Mouse (Mus musculus): ENCODE results near the gene Tbc1d2. TPM values are rescaled to one million over a fixed set of nuclear protein-coding genes. Genes with fewer than 3 reads are reported as not detected.

Tbc1d2 gene
- polyA plus RNA-seq, 1 experiment from 2014 or later: 0.47 TPM

GRCm38 (mm10) chr4:46572616-46573015, 77.4 kb downstream of the Tbc1d2 start:
- no peak overlapping the region for H3K9ac ChIP-seq (ENCODE audit: low read length)
- DNase-seq (ENCODE audit: low spot score): no peak
- no peaks in the 10 kb centered on the region for H3K27me3 ChIP-seq (replicated peaks; ENCODE audit: control insufficient read depth, insufficient read depth, low read length)
- H3K4me2 ChIP-seq (ENCODE audit: low read length): no peak overlapping the region
- H3K4me1 ChIP-seq (ENCODE audit: control insufficient read depth, insufficient read depth, low read length): no peaks in the 10 kb centered on the region
- H3K27ac ChIP-seq (ENCODE audit: low read depth, low read length): no peak overlapping the region
- WGBS: 78% methylated on average over 4 of the region's 4 CpGs
- H3K9me3 ChIP-seq (replicated peaks; ENCODE audit: control insufficient read depth, low read length): no peaks in the 10 kb centered on the region
- ATAC-seq: no peak
- no peaks in the 10 kb centered on the region for H3K36me3 ChIP-seq (ENCODE audit: control insufficient read depth, insufficient read depth, low read length)
- no peak overlapping the region for H3K4me3 ChIP-seq (ENCODE audit: low read depth, low read length)

GRCm38 (mm10) chr4:46571744-46572143, 78.3 kb downstream of the Tbc1d2 start:
- no peaks in the 10 kb centered on the region for H3K27me3 ChIP-seq (replicated peaks; ENCODE audit: control insufficient read depth, insufficient read depth, low read length)
- no peaks in the 10 kb centered on the region for H3K9me3 ChIP-seq (replicated peaks; ENCODE audit: control insufficient read depth, low read length)
- no peak overlapping the region for H3K4me2 ChIP-seq (ENCODE audit: low read length)
- DNase-seq (ENCODE audit: low spot score): no peak
- no peak overlapping the region for H3K27ac ChIP-seq (ENCODE audit: low read depth, low read length)
- 87% methylated on average over 9 of the region's 9 CpGs for WGBS
- no peak overlapping the region for H3K4me3 ChIP-seq (ENCODE audit: low read depth, low read length)
- no peak overlapping the region for H3K9ac ChIP-seq (ENCODE audit: low read length)
- ATAC-seq: no peak
- H3K4me1 ChIP-seq (ENCODE audit: control insufficient read depth, insufficient read depth, low read length): no peaks in the 10 kb centered on the region
- H3K36me3 ChIP-seq (ENCODE audit: control insufficient read depth, insufficient read depth, low read length): no peaks in the 10 kb centered on the region

- H3K36me3 ChIP-seq (ENCODE audit: control insufficient read depth, insufficient read depth, low read length): no peaks in the 10 kb centered on the region
- 17% methylated on average over 5 of the region's 5 CpGs for WGBS
- no peaks in the 10 kb centered on the region for H3K9me3 ChIP-seq (replicated peaks; ENCODE audit: control insufficient read depth, low read length)
- H3K9ac ChIP-seq (ENCODE audit: low read length): no peak overlapping the region
- no peak overlapping the region for H3K4me3 ChIP-seq (ENCODE audit: low read depth, low read length)
- DNase-seq (ENCODE audit: low spot score) (peak; percentile 74), ATAC-seq (peak; percentile 73)
- no peaks in the 10 kb centered on the region for H3K4me1 ChIP-seq (ENCODE audit: control insufficient read depth, insufficient read depth, low read length)
- H3K4me2 ChIP-seq (ENCODE audit: low read length): no peak overlapping the region
- H3K27ac ChIP-seq (ENCODE audit: low read depth, low read length): peak overlapping the region; percentile 36; the same call in 1 of the 2 replicates
- H3K27me3 ChIP-seq (replicated peaks; ENCODE audit: control insufficient read depth, insufficient read depth, low read length): no peaks in the 10 kb centered on the region
These were observed 80.3 kb downstream of the Tbc1d2 start for GRCm38 (mm10) chr4:46569671-46570070.

- WGBS: 89% methylated on average over 8 of the region's 8 CpGs
- no peak overlapping the region for H3K4me3 ChIP-seq (ENCODE audit: low read depth, low read length)
- DNase-seq (ENCODE audit: low spot score) (no peak), ATAC-seq (no peak)
- no peaks in the 10 kb centered on the region for H3K36me3 ChIP-seq (ENCODE audit: control insufficient read depth, insufficient read depth, low read length)
- no peaks in the 10 kb centered on the region for H3K9me3 ChIP-seq (replicated peaks; ENCODE audit: control insufficient read depth, low read length)
- no peaks in the 10 kb centered on the region for H3K4me1 ChIP-seq (ENCODE audit: control insufficient read depth, insufficient read depth, low read length)
- no peak overlapping the region for H3K9ac ChIP-seq (ENCODE audit: low read length)
- H3K27ac ChIP-seq (ENCODE audit: low read depth, low read length): no peak overlapping the region
- no peaks in the 10 kb centered on the region for H3K27me3 ChIP-seq (replicated peaks; ENCODE audit: control insufficient read depth, insufficient read depth, low read length)
- no peak overlapping the region for H3K4me2 ChIP-seq (ENCODE audit: low read length)
These were observed 81.8 kb downstream of the Tbc1d2 start for GRCm38 (mm10) chr4:46568169-46568568.

- ATAC-seq: 0 out of 2 replicates have a peak, but pooled peaks have one; percentile 32
- no peaks in the 10 kb centered on the region for H3K9me3 ChIP-seq (replicated peaks; ENCODE audit: control insufficient read depth, low read length)
- no peak overlapping the region for H3K4me3 ChIP-seq (ENCODE audit: low read depth, low read length)
- no peak overlapping the region for H3K4me2 ChIP-seq (ENCODE audit: low read length)
- no peak overlapping the region for H3K9ac ChIP-seq (ENCODE audit: low read length)
- DNase-seq (ENCODE audit: low spot score): peak; percentile 44
- no peaks in the 10 kb centered on the region for H3K36me3 ChIP-seq (ENCODE audit: control insufficient read depth, insufficient read depth, low read length)
- no peaks in the 10 kb centered on the region for H3K4me1 ChIP-seq (ENCODE audit: control insufficient read depth, insufficient read depth, low read length)
- H3K27me3 ChIP-seq (replicated peaks; ENCODE audit: control insufficient read depth, insufficient read depth, low read length): no peaks in the 10 kb centered on the region
- no peak overlapping the region for H3K27ac ChIP-seq (ENCODE audit: low read depth, low read length)
- 51% methylated on average over 8 of the region's 8 CpGs for WGBS
These were observed 82.9 kb downstream of the Tbc1d2 start for GRCm38 (mm10) chr4:46566931-46567671.

- Histone ChIP-seq H3K4me1 (ENCODE audit: control insufficient read depth, insufficient read depth, low read length) (no peaks in the 10 kb centered on the region), H3K4me2 (ENCODE audit: low read length) (no peak overlapping the region), H3K9ac (ENCODE audit: low read length) (no peak overlapping the region), H3K36me3 (ENCODE audit: control insufficient read depth, insufficient read depth, low read length) (no peaks in the 10 kb centered on the region), H3K27me3 (replicated peaks; ENCODE audit: control insufficient read depth, insufficient read depth, low read length) (no peaks in the 10 kb centered on the region), H3K9me3 (replicated peaks; ENCODE audit: control insufficient read depth, low read length) (no peaks in the 10 kb centered on the region), H3K27ac (ENCODE audit: low read depth, low read length) (no peak overlapping the region), H3K4me3 (ENCODE audit: low read depth, low read length) (no peak overlapping the region)
- no peak for ATAC-seq
- no peak for DNase-seq (ENCODE audit: low spot score)
- 89% methylated on average over 4 of the region's 4 CpGs for WGBS
These were observed 84.5 kb downstream of the Tbc1d2 start for GRCm38 (mm10) chr4:46565393-46565955.

- Histone ChIP-seq H3K4me3 (ENCODE audit: low read depth, low read length) (no peak overlapping the region), H3K9me3 (replicated peaks; ENCODE audit: control insufficient read depth, low read length) (no peaks in the 10 kb centered on the region), H3K27ac (ENCODE audit: low read depth, low read length) (no peak overlapping the region), H3K9ac (ENCODE audit: low read length) (no peak overlapping the region), H3K27me3 (replicated peaks; ENCODE audit: control insufficient read depth, insufficient read depth, low read length) (no peaks in the 10 kb centered on the region), H3K4me2 (ENCODE audit: low read length) (no peak overlapping the region), H3K4me1 (ENCODE audit: control insufficient read depth, insufficient read depth, low read length) (no peaks in the 10 kb centered on the region), H3K36me3 (ENCODE audit: control insufficient read depth, insufficient read depth, low read length) (no peaks in the 10 kb centered on the region)
- 93% methylated on average over 4 of the region's 4 CpGs for WGBS
- no peak for ATAC-seq
- DNase-seq (ENCODE audit: low spot score): no peak
These were observed 85.8 kb downstream of the Tbc1d2 start for GRCm38 (mm10) chr4:46564247-46564646.

- 72% methylated on average over 10 of the region's 10 CpGs for WGBS
- no peaks in the 10 kb centered on the region for H3K27me3 ChIP-seq (replicated peaks; ENCODE audit: control insufficient read depth, insufficient read depth, low read length)
- no peak for ATAC-seq
These were observed 86.2 kb downstream of the Tbc1d2 start for GRCm38 (mm10) chr4:46563847-46564246.

GRCm38 (mm10) chr4:46562841-46563240, 87.2 kb downstream of the Tbc1d2 start:
- ATAC-seq: no peak
- Histone ChIP-seq H3K4me3 (ENCODE audit: low read depth, low read length) (no peak overlapping the region), H3K27me3 (replicated peaks; ENCODE audit: control insufficient read depth, insufficient read depth, low read length) (no peaks in the 10 kb centered on the region), H3K36me3 (ENCODE audit: control insufficient read depth, insufficient read depth, low read length) (no peaks in the 10 kb centered on the region), H3K9ac (ENCODE audit: low read length) (no peak overlapping the region), H3K9me3 (replicated peaks; ENCODE audit: control insufficient read depth, low read length) (no peaks in the 10 kb centered on the region), H3K4me2 (ENCODE audit: low read length) (no peak overlapping the region), H3K4me1 (ENCODE audit: control insufficient read depth, insufficient read depth, low read length) (no peaks in the 10 kb centered on the region), H3K27ac (ENCODE audit: low read depth, low read length) (no peak overlapping the region)
- DNase-seq (ENCODE audit: low spot score): no peak
- WGBS: 95% methylated on average over 14 of the region's 14 CpGs

More at GRCm38 (mm10) chr4:46563847-46564246, 86.2 kb downstream of the Tbc1d2 start:
- no peaks in the 10 kb centered on the region for H3K4me1 ChIP-seq (ENCODE audit: control insufficient read depth, insufficient read depth, low read length)
- no peak for DNase-seq (ENCODE audit: low spot score)
- no peak overlapping the region for H3K4me2 ChIP-seq (ENCODE audit: low read length)
- H3K36me3 ChIP-seq (ENCODE audit: control insufficient read depth, insufficient read depth, low read length): no peaks in the 10 kb centered on the region
- no peak overlapping the region for H3K27ac ChIP-seq (ENCODE audit: low read depth, low read length)
- H3K9me3 ChIP-seq (replicated peaks; ENCODE audit: control insufficient read depth, low read length): no peaks in the 10 kb centered on the region
- no peak overlapping the region for H3K9ac ChIP-seq (ENCODE audit: low read length)
- H3K4me3 ChIP-seq (ENCODE audit: low read depth, low read length): no peak overlapping the region

Data from forebrain, embryonic 14.5 days (tissue).